Comparison of ENCODE assay signal across 7 mouse cellular contexts in the genomic region with DNA sequence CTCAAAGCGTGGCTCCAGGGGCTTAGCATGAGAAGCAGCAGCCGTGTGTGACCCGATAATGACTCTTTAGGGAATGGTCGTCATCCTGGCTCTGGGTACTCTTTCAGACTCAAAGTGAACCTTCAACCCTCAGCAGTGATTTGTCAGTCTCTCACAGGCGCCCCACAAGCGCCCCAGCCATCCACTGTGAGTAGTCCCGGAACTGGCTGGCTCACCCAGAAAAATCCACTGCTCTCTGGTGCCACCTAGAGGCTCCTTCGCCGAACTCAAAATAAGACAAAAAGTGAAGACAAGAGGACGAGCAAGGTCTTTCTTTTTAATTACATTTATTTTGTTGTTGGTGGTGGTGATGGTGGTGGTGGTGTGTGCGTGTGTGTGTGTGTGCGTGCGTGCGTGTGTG. TPM values are rescaled to one million over a fixed set of nuclear protein-coding genes. Genes with fewer than 3 reads are reported as not detected.
DNase-seq lines count a peak whose midpoint lies in the region; ATAC-seq and TF ChIP-seq lines count a peak whose summit lies in the region.

No protein-coding gene starts in this region.

- no peak for ATAC-seq in hindbrain, embryonic 14.5 days (ENCODE audit: low FRiP score)
- peak; percentile 79 for ATAC-seq in megakaryocyte, adult 5-6 weeks (ENCODE audit: poor library complexity, severe bottlenecking)

- no peak overlapping the region for H3K4me3 ChIP-seq in hindbrain, embryonic 14.5 days (replicated peaks; ENCODE audit: low read length)

- no peaks in the 10 kb centered on the region for H3K4me1 ChIP-seq in hindbrain, embryonic 14.5 days (replicated peaks; ENCODE audit: control insufficient read depth, insufficient read depth, low read length)

- no peaks in the 10 kb centered on the region for H3K27me3 ChIP-seq in hindbrain, embryonic 14.5 days (ENCODE audit: control insufficient read depth, insufficient read depth, low read length)

- no peaks in the 10 kb centered on the region for H3K36me3 ChIP-seq in hindbrain, embryonic 14.5 days (replicated peaks; ENCODE audit: control insufficient read depth, insufficient read depth)

- TF ChIP-seq CTCF in brain, embryonic 14.5 days (IDR thresholded peaks at IDR 0.05; ENCODE audit: borderline replicate concordance, extremely low read depth, insufficient read depth, insufficient read length): peak; percentile 82

- no peak for TF ChIP-seq POLR2A in brain, embryonic 14.5 days (IDR thresholded peaks at IDR 0.05; ENCODE audit: borderline replicate concordance, extremely low read depth, insufficient read depth, insufficient read length, poor library complexity, severe bottlenecking)

- peak overlapping the region; percentile 28; the same call in 1 of the 2 replicates for H3K4me2 ChIP-seq in hindbrain, embryonic 14.5 days (replicated peaks)

- WGBS in hindbrain, embryonic 14.5 days: 14% methylated on average over 14 of the region's 14 CpGs

- H3K27ac ChIP-seq in hindbrain, embryonic 14.5 days: no peak overlapping the region

- H3K9me3 ChIP-seq in hindbrain, embryonic 14.5 days (ENCODE audit: control insufficient read depth, low read length): no peaks in the 10 kb centered on the region

- DNase-seq in Muller cell, postnatal 12 days (ENCODE audit: inconsistent ontology term): peak; percentile 47
- DNase-seq in brain, embryonic 14.5 days (ENCODE audit: low read depth): peak; percentile 82
- peak; percentile 33 for DNase-seq in fibroblast of lung, adult 2 months (ENCODE audit: low read depth)
- DNase-seq in hindbrain, embryonic 14.5 days (ENCODE audit: low spot score): peak; percentile 91
- peak; percentile 75 to 85 for DNase-seq in layer of hippocampus, postnatal 36 days
- peak; percentile 85 to 91 for DNase-seq in right cerebral cortex, adult 2 months (ENCODE audit: low spot score in 2 of 2)

- no peak overlapping the region for H3K9ac ChIP-seq in hindbrain, embryonic 14.5 days

RNA-seq across cellular contexts. Expression of gene Rimbp2, which starts 18.0 kb away (rescaled TPM):
- 20.9 and 32.0 TPM in 2 replicates for polyA plus RNA-seq in brain, embryonic 14.5 days (2012; rRNA removed)
- polyA plus RNA-seq in hindbrain, embryonic 14.5 days (2014; fragmentation: Nextera tagmentation; extraction: Ambion mirVana): 8.1 and 8.9 TPM in 2 replicates
- 100 to 1,000 TPM; 118 to 130 TPM for total RNA-seq in layer of hippocampus, postnatal 36 days (2021)
- total RNA-seq in megakaryocyte, adult 5-6 weeks (2015): not detected in 2 replicates
- not detected in 2 replicates for total RNA-seq in megakaryocyte, adult 5-6 weeks (2017)

RNA-seq across cellular contexts. Expression of gene Stx2, which starts 37.1 kb away (rescaled TPM):
- 40.9 and 43.4 TPM in 2 replicates for polyA plus RNA-seq in brain, embryonic 14.5 days (2012; rRNA removed)
- 15.0 and 15.2 TPM in 2 replicates for polyA plus RNA-seq in hindbrain, embryonic 14.5 days (2014; fragmentation: Nextera tagmentation; extraction: Ambion mirVana)
- 10 to 100 TPM; 25.3 to 38.0 TPM for total RNA-seq in layer of hippocampus, postnatal 36 days (2021)
- 16.2 and 17.0 TPM in 2 replicates for total RNA-seq in megakaryocyte, adult 5-6 weeks (2015)
- 18.3 and 32.9 TPM in 2 replicates for total RNA-seq in megakaryocyte, adult 5-6 weeks (2017)

RNA-seq across cellular contexts. Expression of gene Ran, which starts 48.6 kb away (rescaled TPM):
- polyA plus RNA-seq in brain, embryonic 14.5 days (2012; rRNA removed): 240 and 244 TPM in 2 replicates
- polyA plus RNA-seq in hindbrain, embryonic 14.5 days (2014; fragmentation: Nextera tagmentation; extraction: Ambion mirVana): 343 and 359 TPM in 2 replicates
- total RNA-seq in layer of hippocampus, postnatal 36 days (2021): 100 to 1,000 TPM; 166 to 174 TPM
- 244 and 276 TPM in 2 replicates for total RNA-seq in megakaryocyte, adult 5-6 weeks (2015)
- total RNA-seq in megakaryocyte, adult 5-6 weeks (2017): 240 and 264 TPM in 2 replicates

Comparison
In these comparisons a context has a peak if more than half of its experiments do, and no peak if none do; other contexts are left out.
1. DNase-seq: peak in every context shown above with its lines; median percentile 91 in hindbrain, embryonic 14.5 days; 88 in right cerebral cortex, adult 2 months; 82 in brain, embryonic 14.5 days; 80 in layer of hippocampus, postnatal 36 days; 47 in Muller cell, postnatal 12 days; 33 in fibroblast of lung, adult 2 months.
2. RNA of gene Rimbp2, which starts 18.0 kb away (total RNA-seq): 118 to 130 TPM in layer of hippocampus, postnatal 36 days; not detected in megakaryocyte, adult 5-6 weeks; every median in the first group is over 100 times any median in the second.